Mouse (Mus musculus) cerebellum, postnatal 25 days (tissue): Measurements from ENCODE around the gene Tdg.

Experiments used
- DNase-seq, 2 experiments: peaks; one replicate each; pipeline ENCODE4 v3.0.0; 2021; ENCODE audit warnings: mixed read lengths in 2 of 2

Gene Tdg

GRCm38 (mm10) chr10:82663289-82663688 lies 33.7 kb downstream of the Tdg start:
- no peak for DNase-seq

- DNase-seq, result no peak
Measured at GRCm38 (mm10) chr10:82665951-82666350, 36.3 kb downstream of the Tdg start.

- DNase-seq, result peak; percentile 91 to 95
Measured at GRCm38 (mm10) chr10:82666436-82667234, 37.0 kb downstream of the Tdg start.

GRCm38 (mm10) chr10:82670205-82670604 lies 40.6 kb downstream of the Tdg start:
- DNase-seq, result no peak

- DNase-seq, result peak; percentile 95 to 96
Measured at GRCm38 (mm10) chr10:82676949-82677348, 47.3 kb downstream of the Tdg start.

- DNase-seq, result no peak
Measured at GRCm38 (mm10) chr10:82680769-82681168, 51.1 kb downstream of the Tdg start.

GRCm38 (mm10) chr10:82681639-82682038 lies 52.0 kb downstream of the Tdg start:
- DNase-seq, result peak; percentile 32 to 34

- no peak for DNase-seq
Measured at GRCm38 (mm10) chr10:82685440-82685839, 55.8 kb downstream of the Tdg start.

- no peak for DNase-seq
Measured at GRCm38 (mm10) chr10:82689681-82690211, 60.1 kb downstream of the Tdg start.

- no peak for DNase-seq
Measured at GRCm38 (mm10) chr10:82690494-82690893, 60.9 kb downstream of the Tdg start, which contains the start of gene Glt8d2. Glt8d2 (minus strand) TSS chr10:82690650.

GRCm38 (mm10) chr10:82695956-82696355 lies 66.3 kb downstream of the Tdg start, which contains the start of gene Hcfc2:
Hcfc2 (plus strand) TSS chr10:82696160.
- DNase-seq, result no peak

GRCm38 (mm10) chr10:82696453-82697079 lies 66.9 kb downstream of the Tdg start:
- peak; percentile 43 to 48 for DNase-seq

GRCm38 (mm10) chr10:82697305-82697898 lies 67.8 kb downstream of the Tdg start:
- no peak for DNase-seq

GRCm38 (mm10) chr10:82698712-82699261 lies 69.2 kb downstream of the Tdg start:
- DNase-seq, result peak; percentile 94 to 97

- DNase-seq, result no peak
Measured at GRCm38 (mm10) chr10:82699296-82699941, 69.8 kb downstream of the Tdg start.
